ENCODE assay signal across 8 mouse cellular contexts in the genomic region with DNA sequence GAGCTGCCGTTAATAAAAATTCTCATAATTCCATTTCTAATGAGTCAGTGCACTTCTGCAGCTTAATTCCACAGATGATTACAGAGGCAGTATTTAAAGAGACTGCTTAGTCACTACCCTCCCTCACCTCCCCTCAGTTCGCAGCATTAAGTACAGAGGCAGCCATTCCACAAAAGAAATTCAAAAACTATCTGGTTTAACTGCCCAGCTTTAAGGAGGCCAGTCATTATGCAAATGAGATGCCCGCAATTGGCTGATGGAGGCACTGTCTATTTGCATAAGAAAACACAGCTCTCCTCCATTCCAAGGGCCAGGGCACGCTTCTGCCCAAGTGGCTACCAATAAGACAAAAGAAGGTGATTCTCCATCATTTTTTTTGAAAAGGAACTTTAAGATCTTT.
A peak's percentile ranks its signal among the peaks of the same experiment; 100 is the strongest.
DNase-seq lines count a peak whose midpoint lies in the region; ATAC-seq and TF ChIP-seq lines count a peak whose summit lies in the region.
"Had no signal": no experiment of that assay in that cellular context is flagged by ENCODE, and none has a peak within 500 bp of the region (broad histone marks: within the 10 kb centered on the region; RNA-seq: fewer than 3 reads in every experiment).

No protein-coding gene starts in this region.

- H3K27ac ChIP-seq in forebrain, postnatal 0 days (ENCODE audit: low read depth, low read length): no peak overlapping the region
- H3K27ac ChIP-seq in midbrain, embryonic 13.5 days: peak overlapping the region; percentile 49

- intact Hi-C loops in heart, postnatal 14 days (cut with DNase I): no loop called here

- peak; percentile 46 for DNase-seq in Patski (ENCODE audit: low read depth, low spot score)
- peak; percentile 71 for DNase-seq in embryo, embryonic 10.5 days (ENCODE audit: low spot score)
- DNase-seq in forebrain, postnatal 0 days: no peak
- DNase-seq in layer of hippocampus, adult 8-10 months (ENCODE audit: low spot score in 2 of 2): no peak
- DNase-seq in urinary bladder, postnatal 25 days (ENCODE audit: low spot score): no peak
- DNase-seq in heart, postnatal 14 days: no peak
- DNase-seq: heart, postnatal 36 days had no signal

- ATAC-seq in Patski: peak; percentile 84
- ATAC-seq in forebrain, postnatal 0 days: peak; percentile 27; the same call in 1 of the 2 replicates
- ATAC-seq in midbrain, embryonic 13.5 days: peak; percentile 87

- CTCF ChIA-PET in Patski (lab: Charles Lee): interaction anchor here (0.7 to 1.7 kb wide), 3 partner anchors 9 to 48 kb away, joined by 3 to 6 read pairs (median 3); no protein-coding TSS in a partner anchor

- peaks cover 7% of the 10 kb centered on the region; the same call in 1 of the 2 replicates for H3K4me1 ChIP-seq in forebrain, postnatal 0 days (ENCODE audit: insufficient read depth)
- peaks cover 18% of the 10 kb centered on the region for H3K4me1 ChIP-seq in midbrain, embryonic 13.5 days (replicated peaks)

- no peaks in the 10 kb centered on the region for H3K36me3 ChIP-seq in forebrain, postnatal 0 days (ENCODE audit: insufficient read depth)
- no peaks in the 10 kb centered on the region for H3K36me3 ChIP-seq in midbrain, embryonic 13.5 days

- H3K4me3 ChIP-seq in forebrain, postnatal 0 days (ENCODE audit: low read depth, low read length): no peak overlapping the region
- H3K4me3 ChIP-seq in midbrain, embryonic 13.5 days (replicated peaks): no peak overlapping the region

- WGBS in forebrain, postnatal 0 days: 8% methylated on average over 4 of the region's 4 CpGs
- 6% methylated on average over 4 of the region's 4 CpGs for WGBS in midbrain, embryonic 13.5 days

- H3K9me3 ChIP-seq in forebrain, postnatal 0 days (ENCODE audit: low read length): no peaks in the 10 kb centered on the region
- H3K9me3 ChIP-seq in midbrain, embryonic 13.5 days: 0 out of 2 replicates have a peak, but pooled peaks cover 2% of the 10 kb centered on the region

- H3K4me2 ChIP-seq in forebrain, postnatal 0 days (ENCODE audit: low read depth): no peak overlapping the region
- H3K4me2 ChIP-seq in midbrain, embryonic 13.5 days (replicated peaks): no peak overlapping the region

- no peak for TF ChIP-seq CTCF in Patski (IDR thresholded peaks at IDR 0.05)
- TF ChIP-seq CTCF in forebrain, postnatal 0 days (IDR thresholded peaks at IDR 0.05; ENCODE audit: low read depth): no peak

- POLR2A ChIA-PET in Patski (lab: Charles Lee): interaction anchor here (0.6 kb wide), 1 partner anchor 62 kb away, joined by 3 read pairs; no protein-coding TSS in a partner anchor

- H3K9ac ChIP-seq in forebrain, postnatal 0 days: no peak overlapping the region
- no peak overlapping the region for H3K9ac ChIP-seq in midbrain, embryonic 13.5 days (replicated peaks)

- no peaks in the 10 kb centered on the region for H3K27me3 ChIP-seq in Patski
- no peaks in the 10 kb centered on the region for H3K27me3 ChIP-seq in forebrain, postnatal 0 days (ENCODE audit: insufficient read depth, low read length)
- no peaks in the 10 kb centered on the region for H3K27me3 ChIP-seq in midbrain, embryonic 13.5 days

- in situ Hi-C loops in Patski (cut with MboI; ENCODE audit: low pct_unique_long_range_greater_than_20kb): no loop called here

Comparison
In these comparisons a context has a peak if more than half of its experiments do, and no peak if none do; other contexts are left out.
1. ATAC-seq: peak in every context shown above with its lines; median percentile 87 in midbrain, embryonic 13.5 days; 84 in Patski; 27 in forebrain, postnatal 0 days.
2. DNase-seq: peak in Patski (single experiment) and embryo, embryonic 10.5 days (single experiment); none in forebrain, postnatal 0 days (single experiment), layer of hippocampus, adult 8-10 months (0 of 2), urinary bladder, postnatal 25 days (single experiment) and heart, postnatal 14 days (0 of 2).